Mouse (Mus musculus) MEL-GATA-1-ER (cell line): ENCODE data around the gene Azi2.
A peak's percentile ranks its signal among the peaks of the same experiment; 100 is the strongest.

Source experiments
- DNase-seq: peaks from one replicate; pipeline ENCODE4 v3.0.0-alpha.2; 2012; ENCODE audit warnings: low read depth; ENCODE audit errors: extremely low read depth

The Azi2 gene

GRCm38 (mm10) chr9:118082575-118083431 is 42.5 kb downstream of the Azi2 start:
- peak; percentile 66 for DNase-seq

DNA sequence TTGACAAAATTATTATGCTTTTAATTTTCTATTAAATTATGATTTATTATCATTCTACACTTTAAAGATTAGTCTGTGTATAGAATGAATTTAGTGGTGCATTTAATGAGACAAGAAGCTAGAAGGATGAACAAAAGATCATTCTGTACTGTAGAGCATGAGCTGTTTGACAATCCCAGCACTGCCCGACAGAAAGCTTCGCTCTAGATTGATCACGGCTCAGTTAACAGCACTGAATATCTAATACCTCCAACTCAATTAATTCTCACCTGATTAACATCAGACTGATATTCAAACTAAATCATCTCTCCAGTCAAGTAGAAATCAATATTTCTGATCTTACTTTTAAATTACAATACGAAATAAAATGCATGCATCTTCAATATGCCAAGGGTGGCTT is 43.5 kb downstream of the Azi2 start:
- DNase-seq = no peak

DNA sequence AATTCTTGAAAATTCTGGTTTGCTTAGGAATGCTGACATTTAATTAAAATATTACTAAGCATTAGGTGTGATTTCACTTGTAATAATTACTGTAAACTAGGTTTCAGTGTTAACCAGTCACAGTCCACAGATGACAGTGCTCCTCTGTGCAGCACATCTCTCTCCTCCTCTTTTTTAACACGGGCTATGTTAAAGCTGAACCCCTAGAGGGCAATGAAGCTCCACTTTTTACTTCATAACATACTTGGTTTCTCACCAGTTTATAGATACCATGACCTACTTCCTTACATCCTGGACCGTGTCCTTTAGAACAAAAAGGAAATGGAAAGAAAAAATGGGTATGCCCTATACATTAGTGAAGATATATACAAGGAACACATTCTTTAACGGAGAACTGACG is 59.1 kb downstream of the Azi2 start:
- DNase-seq = peak; percentile 22

DNA sequence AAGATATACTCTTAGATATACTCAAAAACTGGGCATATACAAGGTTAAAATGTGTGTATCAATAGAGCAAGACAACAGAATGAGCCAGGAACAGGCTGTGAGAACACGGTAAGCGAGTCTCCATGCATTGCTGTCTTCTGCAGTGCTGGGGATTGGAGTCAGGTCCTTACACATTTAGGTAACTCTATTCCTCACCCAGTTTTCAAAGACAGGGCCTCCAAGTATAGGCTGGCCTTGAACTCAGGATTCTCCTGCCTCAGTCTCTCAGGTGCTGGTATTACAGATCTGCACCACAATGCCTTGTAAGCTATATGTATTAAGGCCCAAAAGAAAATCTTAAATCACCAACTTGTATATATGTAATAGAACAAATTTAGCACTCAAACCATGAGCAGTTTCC is 60.2 kb downstream of the Azi2 start:
- DNase-seq = no peak

- DNase-seq = no peak
These were observed 61.5 kb downstream of the Azi2 start for GRCm38 (mm10) chr9:118101802-118102201.

DNA sequence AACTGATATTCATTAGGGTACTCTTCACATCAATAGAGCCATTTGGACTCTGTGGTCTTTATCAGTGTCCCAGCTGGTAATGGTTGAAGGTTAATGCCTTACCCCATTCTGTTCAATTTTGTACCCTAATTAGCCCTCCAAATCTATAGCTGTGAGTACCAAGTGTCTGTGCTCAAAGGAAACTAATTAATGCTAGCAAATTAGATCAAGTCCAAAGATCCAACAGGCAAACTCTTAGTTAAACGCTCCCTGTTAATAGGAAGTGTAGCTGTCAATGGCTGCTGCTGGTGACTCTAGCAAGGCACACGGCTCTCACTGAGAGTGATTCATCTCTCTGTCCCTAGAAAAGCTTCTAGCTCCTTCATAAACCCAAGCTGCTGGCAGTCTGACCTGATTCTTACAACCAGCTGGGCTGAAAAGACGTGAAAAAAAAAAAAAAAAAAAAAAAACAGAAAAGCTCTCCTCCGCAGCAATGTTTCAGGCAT is 68.3 kb downstream of the Azi2 start:
- DNase-seq = no peak

DNA sequence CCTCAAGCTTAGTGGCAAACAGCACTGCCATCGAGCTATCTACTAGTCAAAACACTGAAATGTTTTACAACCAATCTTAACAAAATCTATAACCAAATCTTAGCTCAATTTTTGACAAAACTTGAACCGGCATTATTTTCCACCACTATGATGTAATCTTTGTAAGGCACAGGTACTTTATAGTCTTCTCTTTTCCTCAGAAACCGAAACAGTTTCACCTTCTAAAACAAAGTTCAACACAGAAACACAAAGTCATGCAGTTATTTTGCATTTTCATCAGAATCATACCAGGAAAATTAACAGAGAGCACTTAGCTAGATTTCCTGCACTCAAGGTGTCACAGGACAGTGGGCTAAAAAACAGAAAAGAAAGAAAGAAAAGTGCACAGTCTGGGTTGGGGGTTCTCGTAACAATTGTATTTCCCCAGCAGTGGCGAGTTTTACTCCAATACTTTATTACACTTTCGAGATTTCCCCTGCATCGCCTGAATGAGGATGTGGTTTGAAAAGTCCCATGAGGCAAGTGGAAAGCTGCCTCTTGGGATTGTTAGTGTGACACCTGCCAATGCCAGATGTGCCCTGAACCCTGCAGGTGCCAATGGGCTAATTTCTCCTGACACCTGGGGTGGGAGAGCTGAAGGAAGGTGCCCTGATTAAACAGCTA is 69.5 kb downstream of the Azi2 start:
- no peak for DNase-seq

DNA sequence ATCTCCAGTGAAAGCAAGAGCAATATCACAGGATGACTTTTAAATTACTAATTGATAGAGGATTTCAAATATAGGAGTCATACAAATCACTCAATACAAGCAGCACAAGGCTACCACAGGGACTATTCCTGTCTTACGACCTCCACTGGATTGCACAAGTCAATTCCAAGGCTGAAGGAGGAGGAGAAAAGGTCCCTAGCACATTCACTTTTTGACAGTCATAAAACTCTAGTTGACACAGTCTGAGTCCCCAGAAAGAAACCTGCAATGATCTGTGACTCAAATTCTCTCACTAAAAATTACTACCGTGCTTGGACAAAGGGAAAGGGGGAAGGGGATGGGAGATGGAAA is 70.0 kb downstream of the Azi2 start:
- no peak for DNase-seq
